Mouse (Mus musculus) CD4-positive helper T cell, adult 2 months (primary cell): ENCODE results near the gene Olfr1442.
"Not testable (repeated sequence)": the region's sequence is repeated elsewhere in the genome, so short reads cannot be mapped to it uniquely, and the experiment has no call there.

Experiments
- DNase-seq: peaks from one replicate; pipeline ENCODE4 v3.0.0-alpha.2; 2012; ENCODE audit warnings: low read depth, missing footprints, low spot score

The Olfr1442 gene

DNA sequence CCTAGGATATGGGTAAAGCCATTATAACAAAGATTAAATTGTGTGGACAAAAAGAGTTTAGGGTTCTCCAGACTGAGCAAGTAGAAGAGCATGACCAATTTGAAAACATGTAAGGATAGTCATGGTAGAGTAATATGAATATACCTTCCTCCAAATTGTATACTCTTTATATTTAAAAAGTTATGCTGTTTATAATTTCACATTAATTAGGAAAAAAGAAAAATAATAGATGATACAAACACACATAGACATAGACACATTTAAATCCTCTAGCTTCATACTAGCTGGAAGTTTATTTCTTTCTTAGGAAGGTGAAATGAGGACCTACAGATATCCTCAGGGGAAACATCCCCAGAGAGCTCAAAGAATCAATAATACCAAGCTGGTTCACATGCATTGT, at the start of gene Olfr1442:
Olfr1442 (plus strand) TSS at position 301 of the 400 bp plus-strand sequence.
- no peak for DNase-seq

DNA sequence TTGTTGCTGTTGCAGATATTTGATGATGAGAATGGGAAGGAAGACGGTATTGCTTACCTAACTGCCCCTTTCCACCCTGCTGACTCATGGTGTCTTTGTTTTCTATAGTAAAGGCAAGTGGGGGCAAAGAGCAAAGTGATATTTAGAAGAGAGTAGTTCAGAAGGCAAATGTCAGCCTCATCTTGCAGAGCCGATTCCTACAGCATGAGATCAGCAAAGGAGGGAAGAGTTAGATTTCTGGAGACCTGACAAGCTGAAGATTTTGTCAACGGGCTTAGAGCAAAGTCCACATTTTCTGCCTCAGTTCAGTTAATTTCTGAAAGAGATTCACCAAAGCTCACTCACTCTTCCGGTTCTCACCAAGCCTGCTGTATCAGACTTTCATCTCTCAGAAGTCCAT, 37.1 kb upstream of the Olfr1442 start, which contains the start of gene Glyat:
Glyat (plus strand) TSS at position 133 of the 400 bp plus-strand sequence.
- DNase-seq: no peak

DNA sequence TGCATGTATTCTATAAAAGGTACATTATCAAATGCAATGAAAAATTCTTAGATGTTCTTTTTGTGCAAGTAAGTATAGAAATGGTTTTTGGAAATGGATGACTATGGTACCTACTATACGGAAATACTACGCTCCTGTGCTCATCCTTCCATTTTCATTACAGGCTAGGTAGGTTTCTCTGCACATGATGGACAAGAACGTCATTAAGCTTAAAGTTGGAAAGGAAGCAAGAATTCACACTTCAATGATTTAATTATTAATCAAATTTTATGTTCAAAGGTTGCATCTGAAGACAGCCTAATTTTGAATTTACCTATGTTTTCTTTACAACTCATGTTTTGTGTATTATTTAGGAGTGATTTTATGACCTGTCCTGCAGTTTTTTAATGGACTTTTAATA, 36.0 kb upstream of the Olfr1442 start:
- DNase-seq: no peak

DNA sequence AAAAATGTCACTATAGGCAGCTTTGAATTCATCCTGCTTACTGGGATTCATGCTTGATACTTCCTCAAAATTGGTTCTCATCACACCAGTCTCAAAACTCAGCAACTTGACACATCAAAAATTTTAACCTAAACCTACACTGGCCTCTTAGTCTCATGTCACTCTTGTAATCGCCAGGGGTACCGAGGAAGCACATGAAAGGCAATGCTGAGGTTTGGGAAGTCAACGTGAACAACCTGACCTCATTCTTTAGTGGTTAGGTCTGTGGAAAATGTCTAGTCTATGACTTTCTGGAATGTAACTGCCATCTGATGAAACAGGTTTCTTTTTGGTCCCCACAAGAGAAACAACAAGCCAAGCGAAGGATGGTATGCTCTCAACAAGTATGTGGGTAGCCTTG, 35.3 kb upstream of the Olfr1442 start:
- DNase-seq: no peak

DNA sequence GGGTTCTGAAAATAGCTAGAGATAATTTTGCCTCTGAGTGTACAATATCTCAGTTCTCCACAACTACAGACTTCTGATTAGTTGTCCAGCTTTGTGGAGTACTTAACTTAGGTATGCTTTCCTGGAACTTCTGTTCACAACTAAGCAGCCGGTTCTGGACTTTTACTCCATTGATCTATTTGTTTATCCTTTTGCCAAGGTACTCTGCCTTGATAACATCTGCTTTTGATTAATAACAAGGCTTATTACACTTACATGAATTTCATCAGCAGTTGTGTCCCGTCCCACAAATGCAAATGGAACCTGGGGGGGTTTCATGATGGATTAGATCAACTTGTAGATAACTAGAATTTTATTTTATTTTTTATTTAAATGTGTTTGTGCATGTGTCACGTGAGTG, 33.4 kb upstream of the Olfr1442 start:
- DNase-seq: no peak

DNA sequence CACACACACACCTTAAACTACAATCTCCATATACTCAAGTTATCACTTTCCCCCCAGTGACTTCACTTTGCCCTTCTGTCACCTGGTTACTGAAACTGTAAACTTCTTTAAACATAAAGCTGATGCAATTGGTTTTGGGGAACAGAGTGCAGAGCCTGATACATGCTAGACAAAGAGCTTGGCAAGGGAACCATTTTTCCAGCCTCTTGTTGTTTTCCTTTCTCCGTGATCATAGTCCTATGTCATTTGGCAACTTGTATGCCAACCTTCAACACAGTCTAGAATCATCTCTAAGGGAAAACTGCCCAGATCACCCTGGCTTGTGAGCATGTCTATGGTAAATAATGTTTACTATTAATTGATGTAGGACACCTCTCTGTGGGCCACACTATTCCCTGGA, 32.2 kb upstream of the Olfr1442 start:
- DNase-seq: no peak

DNA sequence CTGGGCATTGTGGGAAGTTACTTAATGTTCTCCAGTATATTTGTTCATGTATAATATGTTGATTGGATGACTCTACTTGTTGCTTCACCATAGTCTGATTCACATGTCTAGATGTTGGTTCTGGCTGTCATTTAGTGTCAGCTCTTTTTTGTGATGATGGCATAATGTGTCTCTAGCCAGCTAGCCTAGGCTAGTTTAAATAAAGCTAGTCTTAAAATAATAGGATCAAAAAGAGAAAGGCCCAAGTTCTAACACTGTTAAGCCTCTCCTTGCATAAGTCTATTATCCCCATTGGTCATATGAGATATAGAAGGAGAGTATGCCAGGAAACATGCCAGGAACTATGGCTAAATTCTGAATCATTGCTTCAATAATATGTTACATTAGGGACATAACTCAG, 20.7 kb upstream of the Olfr1442 start:
- no peak for DNase-seq

DNA sequence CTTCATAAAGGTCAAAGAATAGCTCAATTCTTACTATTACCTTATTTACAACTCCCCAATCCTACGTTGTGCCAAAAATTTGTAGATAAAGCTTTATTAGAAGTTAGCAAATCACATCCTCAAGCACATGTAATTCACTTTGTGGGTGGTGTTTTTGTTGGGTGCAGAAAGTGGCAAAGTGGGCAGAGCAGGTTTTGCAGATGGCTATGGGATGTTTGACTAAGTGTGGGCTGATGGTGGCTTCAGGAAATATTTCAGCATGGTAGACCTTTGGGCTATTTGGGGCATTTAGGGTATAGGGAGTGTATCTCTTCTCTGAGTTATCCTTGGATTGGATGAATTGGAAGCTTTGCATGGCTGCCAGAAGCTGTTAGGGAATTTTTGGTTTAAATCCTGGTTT, 4.1 kb upstream of the Olfr1442 start:
- DNase-seq: no peak

DNA sequence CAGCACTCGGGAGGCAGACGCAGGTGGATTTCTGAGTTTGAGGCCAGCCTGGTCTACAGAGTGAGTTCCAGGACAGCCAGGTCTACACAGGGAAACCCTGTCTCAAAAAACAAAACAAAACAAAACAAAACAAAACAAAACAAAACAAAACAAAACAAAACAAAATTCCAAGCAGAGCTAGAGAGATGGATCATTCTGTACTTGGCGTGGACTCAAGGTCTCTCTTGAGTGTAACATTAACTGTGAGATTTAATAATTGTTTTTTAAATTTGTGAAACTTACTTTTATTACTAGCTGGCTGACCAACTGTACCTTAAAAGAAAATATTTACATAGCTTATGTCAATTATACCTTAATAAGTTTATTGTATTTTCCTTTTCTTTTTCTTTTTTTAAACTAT, 1.6 kb upstream of the Olfr1442 start:
- DNase-seq: not testable (repeated sequence)

DNA sequence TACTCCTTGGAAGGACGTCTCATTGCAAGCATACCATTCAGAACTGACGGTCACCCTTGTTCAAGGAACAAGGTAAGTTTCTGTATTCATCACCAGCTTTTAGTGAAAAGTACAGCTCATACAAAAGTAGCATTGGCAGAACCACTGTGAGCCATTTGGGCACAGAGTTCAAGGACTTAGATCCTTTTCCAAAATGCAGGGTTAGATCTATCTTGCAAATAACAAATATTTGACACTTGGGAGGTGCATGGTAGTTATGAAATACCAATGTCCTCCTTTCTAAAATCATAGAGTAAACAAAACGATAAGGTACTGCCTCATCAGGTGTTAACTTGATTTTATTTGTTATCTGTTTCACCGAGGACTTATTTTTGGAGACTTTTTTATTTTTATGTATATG, 812 bp downstream of the Olfr1442 start:
- no peak for DNase-seq

DNA sequence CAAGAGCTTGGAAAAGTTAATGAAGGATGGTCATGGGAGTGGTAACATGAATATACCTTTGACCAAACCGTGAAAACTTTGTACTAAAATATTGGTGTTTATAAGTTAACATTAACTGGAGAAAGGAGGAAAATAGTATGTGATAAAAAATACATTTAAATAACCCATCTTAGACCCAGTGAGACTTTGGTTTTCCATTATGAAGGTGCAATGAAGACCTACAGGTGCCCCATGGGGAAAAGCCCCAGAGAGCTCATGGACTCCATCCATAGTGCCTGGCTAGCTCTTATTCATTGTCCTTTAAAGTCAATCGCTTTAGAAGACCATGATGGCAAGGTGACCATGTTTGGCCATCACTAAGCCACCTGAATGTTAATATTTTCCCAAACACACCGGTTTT, 7.6 kb downstream of the Olfr1442 start, which contains the start of gene Olfr1443:
Olfr1443 (plus strand) TSS at position 301 of the 400 bp plus-strand sequence.
- DNase-seq: no peak

DNA sequence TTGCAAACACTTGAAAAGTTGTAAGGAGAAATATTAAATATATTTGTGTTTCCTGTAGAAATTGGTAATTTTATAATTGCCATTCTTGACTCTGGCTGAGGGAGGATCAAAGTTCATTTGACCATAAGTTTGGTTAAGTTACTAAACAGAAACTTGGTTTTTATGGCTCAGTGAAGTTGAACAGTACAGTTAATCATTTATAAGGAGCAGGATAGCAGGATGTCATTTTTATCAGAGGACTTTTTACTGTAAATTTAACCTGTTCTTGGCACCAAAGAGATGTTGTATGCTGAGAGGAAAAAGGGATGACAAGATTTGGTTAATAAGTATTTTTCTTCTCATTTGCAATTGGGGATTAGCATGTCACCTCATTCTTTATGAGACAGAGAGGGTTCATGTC, 14.4 kb downstream of the Olfr1442 start:
- DNase-seq: no peak

DNA sequence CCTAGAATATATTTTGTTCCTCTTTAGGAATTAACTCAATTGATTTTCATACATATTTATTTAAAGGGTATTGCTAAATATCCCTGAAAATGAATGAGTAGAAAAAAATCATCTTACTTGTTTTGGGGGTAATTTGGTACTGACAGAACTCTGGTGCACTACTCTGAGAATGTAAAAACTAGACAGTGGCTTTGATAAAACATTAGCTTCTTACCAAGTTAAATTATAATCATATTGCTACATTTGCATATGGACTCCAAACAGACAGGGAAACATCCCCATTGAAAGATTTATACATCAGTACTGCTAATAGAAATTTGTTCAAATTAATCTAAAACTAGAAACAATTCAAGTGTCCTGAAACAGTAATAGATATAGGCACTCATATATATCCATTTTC, 15.0 kb downstream of the Olfr1442 start:
- no peak for DNase-seq

DNA sequence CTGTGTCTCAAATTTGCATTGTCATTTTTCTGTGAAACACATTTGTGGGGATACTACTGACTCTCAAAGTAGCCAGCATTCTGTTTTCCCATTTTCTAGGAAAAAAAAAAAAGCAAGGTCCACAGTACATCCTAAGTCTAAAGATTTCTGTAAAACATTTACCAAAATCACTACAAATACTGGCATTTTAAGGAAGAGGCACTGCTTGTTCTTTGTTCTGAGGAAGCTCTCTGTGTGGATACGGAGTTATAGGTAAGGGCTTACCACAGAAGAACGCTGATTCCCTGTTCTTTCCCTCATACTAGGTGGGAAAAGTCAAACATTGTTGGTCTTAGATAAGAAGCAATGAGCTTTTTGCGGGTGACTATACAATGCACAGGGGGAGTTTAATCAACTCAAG, 25.4 kb downstream of the Olfr1442 start, which contains the start of gene Keg1:
Keg1 (plus strand) TSS at position 197 of the 400 bp plus-strand sequence.
- no peak for DNase-seq

DNA sequence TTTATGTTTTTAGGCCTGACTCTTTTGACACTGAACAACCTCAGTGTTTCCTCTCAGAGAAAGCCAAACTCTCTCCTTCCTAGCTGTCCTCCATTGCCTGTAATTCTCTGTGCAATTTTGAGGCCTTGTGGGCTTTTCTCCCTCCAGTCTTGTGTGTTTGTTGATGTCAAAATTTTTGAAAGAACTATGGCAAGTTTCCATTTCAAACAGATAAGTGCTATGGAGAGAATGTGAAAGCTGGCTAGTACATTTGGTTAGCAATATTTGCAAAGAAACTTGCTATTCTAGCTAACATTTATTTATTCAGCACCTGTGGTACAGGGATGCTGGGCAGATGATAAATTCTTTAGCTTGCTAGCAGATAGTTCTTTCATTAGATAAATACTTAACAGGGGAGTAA, 26.0 kb downstream of the Olfr1442 start:
- DNase-seq: no peak

DNA sequence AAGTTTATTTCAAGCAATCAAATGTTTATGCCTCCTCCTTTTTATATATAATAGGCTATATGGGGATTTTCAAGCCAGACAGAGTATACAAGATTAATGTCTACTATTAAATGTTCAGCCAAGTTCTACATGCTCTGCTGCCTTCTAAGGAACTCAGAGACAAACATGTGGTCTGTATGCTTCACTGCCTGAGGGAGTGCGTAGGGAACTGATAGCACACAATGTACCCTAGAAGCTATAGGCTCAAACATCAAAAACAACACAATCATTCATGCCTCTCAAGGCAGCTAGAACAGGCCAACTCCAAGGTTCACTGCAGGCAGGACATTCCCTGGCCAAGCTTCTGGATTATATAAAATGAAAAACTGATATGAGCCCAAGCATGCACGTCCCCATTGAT, 38.2 kb downstream of the Olfr1442 start:
- no peak for DNase-seq

DNA sequence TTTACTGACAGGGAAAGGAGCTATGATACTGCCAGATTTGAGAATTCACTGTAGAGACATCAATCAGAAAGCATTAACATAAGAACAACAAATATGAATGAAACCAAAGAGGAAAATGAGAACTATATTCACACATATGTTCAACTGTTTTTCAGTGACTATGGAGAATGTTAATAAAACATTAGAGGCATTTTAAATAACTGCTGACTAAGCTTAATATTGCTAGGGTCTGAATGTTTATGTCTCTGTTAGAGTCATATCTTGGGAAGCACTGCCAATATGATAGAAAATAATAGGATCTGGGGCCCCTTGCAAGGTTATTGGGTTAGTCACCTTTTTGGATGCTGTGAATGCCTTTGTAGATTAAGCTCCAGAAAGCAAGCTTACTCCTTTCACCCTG, 38.7 kb downstream of the Olfr1442 start:
- no peak for DNase-seq

DNA sequence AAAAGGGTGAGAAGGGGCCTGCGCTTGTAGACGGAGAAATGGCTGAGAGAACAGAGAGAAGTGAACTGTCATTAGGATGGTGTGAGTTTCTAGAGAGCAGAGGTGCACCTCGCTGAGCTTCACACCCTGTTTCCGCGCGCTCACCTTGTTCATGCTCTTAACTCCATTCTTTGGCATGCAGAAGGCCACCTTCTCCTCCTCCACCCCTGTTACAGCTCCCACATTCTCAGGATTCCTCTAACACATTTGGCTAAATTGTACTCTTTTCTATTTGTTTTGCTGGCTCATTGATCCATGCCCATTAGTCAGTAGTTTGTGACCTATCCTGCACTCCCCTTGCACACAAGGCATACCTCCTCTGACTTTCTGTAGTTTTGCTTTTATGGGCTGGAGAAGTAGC, 49.0 kb downstream of the Olfr1442 start:
- DNase-seq: no peak

DNA sequence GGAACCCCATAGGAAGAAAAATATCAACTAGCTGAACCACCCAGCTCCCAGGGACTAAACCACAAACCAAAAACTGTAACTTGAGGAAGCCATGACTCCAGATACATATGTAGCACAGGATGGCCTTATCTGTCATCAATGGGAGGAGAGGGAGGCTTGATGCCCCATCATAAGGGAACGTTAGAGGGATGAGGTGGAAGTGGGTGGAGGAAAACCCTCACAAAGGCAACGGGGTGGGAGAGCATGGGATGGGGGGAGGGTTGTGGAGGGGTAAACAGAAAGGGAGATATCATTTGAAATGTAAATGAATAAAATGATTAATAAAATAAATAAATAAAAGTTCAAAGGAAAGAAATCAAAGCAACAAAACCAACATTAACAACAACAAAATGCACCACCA, 50.2 kb downstream of the Olfr1442 start:
- DNase-seq: no peak

DNA sequence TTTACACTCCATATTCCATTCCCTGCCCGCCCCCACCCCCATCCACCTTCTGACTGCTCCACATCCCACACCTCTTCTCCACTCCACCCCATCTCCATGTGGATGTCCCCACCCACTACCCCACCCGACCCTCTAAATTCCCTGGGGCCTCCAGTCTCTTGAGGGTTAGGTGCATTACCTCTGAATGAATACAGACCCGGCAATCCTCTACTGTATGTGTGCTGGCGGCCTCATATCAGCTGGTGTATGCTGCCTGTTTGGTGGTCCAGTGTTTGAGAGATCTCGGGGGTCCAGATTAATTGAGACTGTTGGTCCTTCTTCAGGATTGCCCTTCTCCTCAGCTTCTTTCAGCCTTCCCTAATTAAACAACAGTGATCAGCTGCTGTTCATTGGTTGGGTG, 50.7 kb downstream of the Olfr1442 start:
- not testable (repeated sequence) for DNase-seq

DNA sequence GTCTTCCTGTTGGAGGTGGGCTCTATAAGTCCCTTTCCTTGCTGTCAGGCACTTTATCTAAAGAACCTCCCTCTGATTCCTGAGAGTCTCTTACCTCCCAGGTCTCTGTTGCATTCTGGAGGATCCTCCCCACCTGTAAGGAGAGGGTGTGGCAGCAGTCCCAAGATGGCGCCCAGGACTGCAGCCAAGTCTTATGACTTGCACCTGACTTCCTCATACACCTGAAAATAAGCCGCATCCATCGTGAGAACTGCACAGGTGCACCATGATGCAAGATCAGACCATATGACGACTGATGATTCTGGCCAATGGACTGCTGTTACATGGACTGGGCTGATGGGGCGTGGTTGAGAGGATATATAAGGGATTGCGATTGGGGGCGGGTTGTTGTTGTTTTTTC, 51.4 kb downstream of the Olfr1442 start:
- DNase-seq: not testable (repeated sequence)

DNA sequence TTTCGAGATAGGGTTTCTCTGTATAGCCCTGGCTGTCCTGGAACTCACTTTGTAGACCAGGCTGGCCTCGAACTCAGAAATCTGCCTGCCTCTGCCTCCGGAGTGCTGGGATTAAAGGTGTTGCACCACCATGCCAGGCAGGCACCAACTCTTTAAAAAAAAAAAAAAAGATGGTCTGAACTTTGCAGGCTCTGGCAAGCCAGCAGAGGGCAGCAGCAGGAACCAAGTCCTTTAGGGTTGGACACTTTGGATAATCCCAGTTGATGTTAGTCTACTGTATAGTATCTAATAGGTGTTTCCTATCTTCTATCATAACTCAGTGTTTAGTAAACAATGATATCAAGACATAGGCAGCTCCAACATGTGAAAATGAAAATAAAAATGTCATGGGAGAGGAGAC, 52.1 kb downstream of the Olfr1442 start:
- peak; percentile 17 for DNase-seq

DNA sequence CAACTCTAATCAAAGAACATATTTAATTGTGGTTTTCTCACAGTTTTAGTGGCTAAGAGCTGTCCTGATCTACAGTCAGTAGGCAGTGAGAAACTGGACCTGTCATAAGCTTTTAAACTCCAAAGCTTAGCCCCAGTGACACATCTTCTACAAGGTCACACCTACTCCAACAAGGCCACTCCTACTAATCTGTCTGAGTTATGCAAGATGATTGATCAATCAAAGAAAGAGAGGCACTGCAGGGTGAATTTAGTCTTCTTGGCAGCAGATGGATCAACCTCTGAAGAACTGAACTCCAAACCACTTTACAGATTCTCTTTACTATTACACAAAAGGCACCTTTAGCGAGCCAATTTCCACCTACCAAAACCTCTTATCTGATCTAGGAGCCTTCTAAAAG, 55.6 kb downstream of the Olfr1442 start:
- no peak for DNase-seq
